Mouse (Mus musculus) embryonic facial prominence, embryonic 10.5 days (tissue): ENCODE measurements around the gene Cdk8. TPM values are rescaled to one million over a fixed set of nuclear protein-coding genes. Genes with fewer than 3 reads are reported as not detected.

Experiments
- DNase-seq: peaks from one replicate; pipeline ENCODE4 v3.0.0-alpha.2; 2017; ENCODE audit warnings: low spot score
- H3K27ac ChIP-seq: fragments of 300-500 bp; sonication (generic); replicated peaks from 2 replicates; pipeline ENCODE4 v1.5.1; 2016; ENCODE audit warnings: mild to moderate bottlenecking
- H3K27me3 ChIP-seq: fragments of 300-500 bp; sonication (generic); replicated peaks from 2 replicates; pipeline ENCODE4 v1.6.1; 2016; ENCODE audit warnings: low read depth, mild to moderate bottlenecking; ENCODE audit not compliant: poor library complexity, severe bottlenecking
- H3K36me3 ChIP-seq: fragments of 300-500 bp; sonication (generic); replicated peaks from 2 replicates; pipeline ENCODE4 v1.6.1; 2016; ENCODE audit warnings: mild to moderate bottlenecking, moderate library complexity
- H3K4me1 ChIP-seq: fragments of 300-500 bp; sonication (generic); 2 replicates; pipeline ENCODE4 v1.6.1; 2016
- H3K4me3 ChIP-seq: fragments of 300-500 bp; sonication (generic); 2 replicates; pipeline ENCODE4 v1.5.1; 2016; ENCODE audit warnings: mild to moderate bottlenecking, moderate library complexity
- H3K9me3 ChIP-seq: fragments of 300-500 bp; sonication (generic); 2 replicates; pipeline ENCODE4 v1.6.1; 2016; ENCODE audit warnings: mild to moderate bottlenecking
- WGBS: fragments of 180-500 bp; shearing (Covaris S2); methylation state at CpG from one replicate; pipeline ENCODE4 v1.1.7; 2016; 5-methylcytosine and 5-hydroxymethylcytosine counted together
- polyA plus RNA-seq: library from polyadenylated mRNA; unstranded; fragments of >200 nt; fragmentation: Nextera tagmentation; extraction: Ambion mirVana; gene quantifications from 2 replicates; pipeline ENCODE4 v1.2.1, GENCODE M21; 2016

Gene Cdk8
- polyA plus RNA-seq, 1 experiment from 2014 or later, result 26.6 TPM

DNA sequence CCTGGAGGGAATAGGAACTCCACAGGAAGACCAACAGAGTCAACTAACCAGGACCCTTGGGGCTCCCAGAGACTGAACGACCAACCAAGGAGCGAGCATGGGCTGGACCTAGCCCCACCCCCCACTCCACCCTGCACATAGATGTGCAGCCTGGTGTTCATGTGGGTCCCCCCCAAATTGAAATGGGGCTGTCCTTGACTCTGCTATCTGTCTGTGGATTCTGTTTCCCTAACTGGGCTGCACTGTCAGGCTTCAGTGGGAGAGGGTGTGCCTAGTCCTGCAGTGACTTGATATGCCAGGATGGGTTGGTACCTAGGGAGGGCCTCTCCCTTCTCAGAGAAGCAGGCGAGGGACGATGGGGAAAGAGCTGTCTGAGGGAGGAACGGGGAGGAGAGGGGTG is 85.3 kb downstream of the Cdk8 start:
- WGBS, result 92% methylated on average over 5 of the region's 5 CpGs
- DNase-seq, result no peak
- no peaks in the 10 kb centered on the region for H3K27me3 ChIP-seq
- peak overlapping the region; percentile 25; the same call in 1 of the 2 replicates for H3K27ac ChIP-seq
- peaks cover 42% of the 10 kb centered on the region for H3K4me1 ChIP-seq
- no peaks in the 10 kb centered on the region for H3K9me3 ChIP-seq
- no peaks in the 10 kb centered on the region for H3K36me3 ChIP-seq
- no peak overlapping the region for H3K4me3 ChIP-seq

DNA sequence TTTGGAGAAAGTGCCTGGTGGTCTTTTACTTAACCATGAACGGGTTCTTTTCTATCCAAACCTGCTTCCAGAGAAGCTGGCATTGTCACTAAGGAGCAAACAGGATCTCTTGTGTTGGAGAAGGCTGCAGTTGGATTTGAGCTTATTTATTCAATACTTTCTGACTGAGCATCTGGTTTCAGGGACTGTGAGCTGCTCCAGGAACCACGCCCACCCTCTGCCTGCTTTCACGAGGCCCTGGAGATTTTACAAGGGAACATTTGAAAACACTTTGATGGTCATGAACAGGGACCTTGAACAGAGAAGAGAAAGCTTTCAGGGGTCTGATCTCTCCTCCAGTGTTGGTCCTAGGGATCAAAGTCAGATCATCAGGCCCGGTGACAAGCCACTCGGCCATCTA is 87.0 kb downstream of the Cdk8 start:
- Histone ChIP-seq H3K27ac (no peak overlapping the region), H3K9me3 (no peaks in the 10 kb centered on the region), H3K4me3 (no peak overlapping the region), H3K27me3 (no peaks in the 10 kb centered on the region), H3K4me1 (peaks cover 39% of the 10 kb centered on the region), H3K36me3 (no peaks in the 10 kb centered on the region)
- 71% methylated on average over 5 of the region's 5 CpGs for WGBS
- no peak for DNase-seq

GRCm38 (mm10) chr5:146318461-146318860 is 87.4 kb downstream of the Cdk8 start:
- Histone ChIP-seq H3K4me1 (peaks cover 38% of the 10 kb centered on the region), H3K4me3 (no peak overlapping the region)
- 86% methylated on average over 8 of the region's 8 CpGs for WGBS

DNA sequence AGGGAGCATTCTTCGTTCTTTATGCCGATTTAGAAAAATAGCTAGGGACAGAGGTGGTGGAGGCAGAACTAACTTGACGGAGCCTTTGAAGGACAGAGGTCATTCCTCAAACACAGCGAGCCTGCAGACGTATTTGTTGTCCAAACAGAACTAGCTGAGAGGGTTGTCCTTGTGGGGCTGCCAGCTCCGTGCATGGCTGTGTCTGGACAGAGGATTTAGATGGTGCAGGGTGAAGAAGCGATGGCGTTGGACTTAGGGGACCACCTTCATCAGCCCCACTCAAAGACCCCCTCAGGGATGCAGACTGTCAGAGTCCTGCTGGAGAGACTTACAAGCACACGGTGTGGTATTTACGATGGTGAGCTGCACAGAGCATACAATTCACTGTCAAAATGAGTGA is 97.9 kb downstream of the Cdk8 start:
- no peaks in the 10 kb centered on the region for H3K36me3 ChIP-seq
- no peak for DNase-seq
- WGBS, result 78% methylated on average over 10 of the region's 10 CpGs
- no peaks in the 10 kb centered on the region for H3K27me3 ChIP-seq
- H3K4me1 ChIP-seq, result peaks cover 3% of the 10 kb centered on the region; the same call in 1 of the 2 replicates
- no peak overlapping the region for H3K4me3 ChIP-seq
- H3K27ac ChIP-seq, result no peak overlapping the region
- H3K9me3 ChIP-seq, result no peaks in the 10 kb centered on the region

More at GRCm38 (mm10) chr5:146318461-146318860, 87.4 kb downstream of the Cdk8 start:
- DNase-seq, result no peak
- Histone ChIP-seq H3K27ac (no peak overlapping the region), H3K27me3 (no peaks in the 10 kb centered on the region), H3K9me3 (no peaks in the 10 kb centered on the region), H3K36me3 (no peaks in the 10 kb centered on the region)

DNA sequence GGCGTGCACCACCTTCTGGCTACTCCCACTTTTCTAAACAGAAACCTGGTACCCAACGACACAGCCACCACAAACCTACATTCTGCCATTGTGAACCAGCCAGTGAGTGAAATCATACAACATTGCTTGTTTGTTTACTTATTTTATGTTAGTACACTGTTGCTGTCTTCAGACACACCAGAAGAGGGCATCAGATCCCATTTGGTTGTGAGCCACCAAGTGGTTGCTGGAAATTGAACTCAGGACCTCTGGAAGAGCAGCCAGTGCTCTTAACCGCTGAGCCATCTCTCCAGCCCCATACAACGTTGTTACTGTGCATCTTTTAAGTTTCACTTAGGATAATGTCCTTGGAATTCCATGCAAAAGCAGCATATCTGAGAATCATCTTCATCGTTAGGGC is 98.5 kb downstream of the Cdk8 start:
- Histone ChIP-seq H3K27me3 (no peaks in the 10 kb centered on the region), H3K4me3 (no peak overlapping the region), H3K27ac (no peak overlapping the region), H3K4me1 (peaks cover 3% of the 10 kb centered on the region; the same call in 1 of the 2 replicates), H3K9me3 (no peaks in the 10 kb centered on the region), H3K36me3 (no peaks in the 10 kb centered on the region)
- 87% methylated on average over 5 of the region's 5 CpGs for WGBS
- DNase-seq, result no peak

DNA sequence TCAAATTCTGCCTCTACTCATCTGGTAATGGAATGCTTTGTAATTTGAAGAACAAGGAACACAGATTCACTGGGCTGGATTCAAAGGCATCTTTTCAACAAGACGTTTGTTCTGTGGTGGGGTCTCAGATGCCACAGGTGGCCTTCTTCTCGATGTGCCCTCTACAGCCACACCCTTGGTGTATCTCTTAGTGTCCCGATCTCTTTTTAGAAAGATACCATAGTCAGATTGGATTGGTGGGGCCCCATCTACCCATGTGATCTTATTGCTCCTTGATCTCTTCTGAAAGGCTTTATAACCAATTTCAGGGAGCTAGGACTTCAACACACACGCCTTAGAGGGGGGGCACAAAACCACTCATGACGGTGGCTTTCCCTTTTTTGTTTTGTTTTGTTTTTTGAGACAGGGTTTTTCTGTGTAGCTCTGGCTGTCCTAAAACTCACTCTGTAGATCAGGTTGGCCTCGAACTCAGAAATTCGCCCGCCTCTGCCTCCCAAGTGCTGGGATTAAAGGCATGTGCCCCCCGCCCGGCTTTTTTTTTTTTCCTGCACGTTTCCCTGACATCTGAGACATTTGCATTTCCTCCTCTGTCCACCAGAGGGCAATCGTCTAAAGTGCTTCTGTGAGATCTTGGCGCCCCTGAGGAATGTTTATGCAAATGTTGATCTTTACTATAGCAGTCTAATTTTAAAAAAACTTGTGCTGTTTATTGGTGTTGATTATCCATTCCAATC is 99.2 kb downstream of the Cdk8 start:
- no peaks in the 10 kb centered on the region for H3K4me1 ChIP-seq
- no peak overlapping the region for H3K27ac ChIP-seq
- no peaks in the 10 kb centered on the region for H3K36me3 ChIP-seq
- peak; percentile 33 for DNase-seq
- H3K4me3 ChIP-seq, result no peak overlapping the region
- no peaks in the 10 kb centered on the region for H3K27me3 ChIP-seq
- no peaks in the 10 kb centered on the region for H3K9me3 ChIP-seq
- WGBS, result 45% methylated on average over 13 of the region's 13 CpGs

DNA sequence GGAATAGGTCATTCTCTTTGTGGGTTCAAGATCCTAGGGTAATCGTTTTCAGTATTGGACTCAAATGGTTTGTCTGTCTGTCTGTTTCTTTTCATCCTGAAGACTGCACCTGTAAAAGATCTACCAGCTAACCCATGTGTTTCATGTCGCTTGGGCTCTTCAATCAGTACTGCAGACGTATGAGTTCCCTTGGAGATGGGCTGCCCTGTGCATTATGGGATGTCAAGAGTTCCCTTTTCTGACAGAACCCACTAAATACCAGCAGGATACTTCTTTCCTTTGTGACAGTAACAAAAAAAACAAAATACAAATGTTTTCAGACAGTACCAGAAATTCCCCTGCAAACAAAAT is 99.7 kb downstream of the Cdk8 start:
- no peaks in the 10 kb centered on the region for H3K27me3 ChIP-seq
- no peaks in the 10 kb centered on the region for H3K9me3 ChIP-seq
- H3K4me1 ChIP-seq, result no peaks in the 10 kb centered on the region
- no peaks in the 10 kb centered on the region for H3K36me3 ChIP-seq
- DNase-seq, result no peak
- no peak overlapping the region for H3K27ac ChIP-seq
- 41% methylated on average over 3 of the region's 3 CpGs for WGBS
- no peak overlapping the region for H3K4me3 ChIP-seq

DNA sequence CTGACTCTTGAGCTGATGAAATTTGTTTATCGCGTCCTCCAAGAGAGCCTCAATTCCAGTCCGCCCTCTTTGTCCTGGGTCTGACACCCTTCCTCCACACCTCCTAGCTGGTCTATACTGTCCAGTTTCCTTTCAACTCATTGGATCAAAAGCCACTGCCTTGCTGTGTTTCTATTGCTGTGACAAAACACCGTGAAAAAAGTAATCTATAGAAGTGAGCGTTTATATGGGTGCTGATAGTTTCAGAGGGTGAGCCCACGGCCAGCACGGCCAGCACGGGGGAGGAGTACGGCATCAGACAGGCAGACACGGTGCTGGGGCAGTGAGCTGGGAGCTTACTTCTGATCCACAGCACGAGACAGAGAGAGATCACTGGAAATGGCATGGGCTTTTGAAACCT is 100.1 kb downstream of the Cdk8 start:
- Histone ChIP-seq H3K27ac (no peak overlapping the region), H3K9me3 (no peaks in the 10 kb centered on the region), H3K27me3 (no peaks in the 10 kb centered on the region), H3K4me3 (no peak overlapping the region), H3K4me1 (no peaks in the 10 kb centered on the region), H3K36me3 (no peaks in the 10 kb centered on the region)
- no peak for DNase-seq
- 86% methylated on average over 11 of the region's 11 CpGs for WGBS

- H3K27ac ChIP-seq, result no peak overlapping the region
- no peaks in the 10 kb centered on the region for H3K27me3 ChIP-seq
- H3K4me3 ChIP-seq, result no peak overlapping the region
- H3K36me3 ChIP-seq, result no peaks in the 10 kb centered on the region
- H3K4me1 ChIP-seq, result no peaks in the 10 kb centered on the region
- H3K9me3 ChIP-seq, result no peaks in the 10 kb centered on the region
- 75% methylated on average over 7 of the region's 7 CpGs for WGBS
- no peak for DNase-seq
These were observed 101.5 kb downstream of the Cdk8 start for GRCm38 (mm10) chr5:146332541-146332940.

GRCm38 (mm10) chr5:146334410-146334809 is 103.4 kb downstream of the Cdk8 start:
- H3K27ac ChIP-seq, result no peak overlapping the region
- DNase-seq, result no peak
- WGBS, result 70% methylated on average over 1 of the region's 1 CpGs

DNA sequence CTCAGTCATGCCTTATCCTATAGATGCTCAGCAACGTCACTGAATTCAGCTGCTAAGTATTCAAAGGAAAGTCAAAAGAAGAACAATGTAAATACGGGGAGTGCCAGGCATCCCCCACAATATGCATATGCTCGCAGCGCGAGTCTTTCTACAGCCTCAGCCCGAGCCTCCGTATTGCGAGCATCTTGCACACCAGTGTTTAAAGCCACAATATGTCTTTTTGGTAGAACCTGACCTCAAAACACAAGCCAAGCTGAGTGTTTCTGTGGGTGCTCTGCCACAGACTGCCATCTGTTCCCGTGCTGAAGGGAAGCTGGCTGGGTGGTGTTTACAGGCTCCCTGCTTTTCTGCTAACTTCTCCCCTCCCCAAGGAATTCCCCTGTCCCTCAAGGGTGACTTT is 107.0 kb downstream of the Cdk8 start:
- Histone ChIP-seq H3K4me3 (no peak overlapping the region), H3K36me3 (no peaks in the 10 kb centered on the region), H3K4me1 (no peaks in the 10 kb centered on the region), H3K9me3 (no peaks in the 10 kb centered on the region), H3K27me3 (no peaks in the 10 kb centered on the region), H3K27ac (no peak overlapping the region)
- no peak for DNase-seq
- WGBS, result 62% methylated on average over 9 of the region's 9 CpGs

More at GRCm38 (mm10) chr5:146334410-146334809, 103.4 kb downstream of the Cdk8 start:
- Histone ChIP-seq H3K4me1 (no peaks in the 10 kb centered on the region), H3K4me3 (no peak overlapping the region), H3K27me3 (no peaks in the 10 kb centered on the region), H3K9me3 (no peaks in the 10 kb centered on the region), H3K36me3 (no peaks in the 10 kb centered on the region)

DNA sequence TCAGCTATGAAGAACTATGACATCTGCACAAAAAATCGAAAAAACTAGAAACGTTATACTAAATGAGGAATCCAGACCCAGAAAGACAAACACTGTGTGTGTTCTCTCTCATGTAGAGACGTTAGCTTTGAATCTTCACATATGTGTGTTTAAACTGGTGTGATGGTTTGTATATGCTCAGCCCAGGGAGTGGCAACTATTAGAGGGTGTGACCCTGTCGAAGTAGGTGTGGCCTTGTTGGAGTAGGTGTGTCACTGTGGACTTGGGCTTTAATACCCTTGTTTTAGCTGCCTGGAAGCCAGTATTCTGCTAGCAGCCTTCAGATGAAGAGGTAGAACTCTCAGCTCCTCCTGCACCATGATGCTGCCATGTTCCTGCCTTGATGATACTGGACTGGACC is 109.0 kb downstream of the Cdk8 start:
- Histone ChIP-seq H3K27me3 (no peaks in the 10 kb centered on the region), H3K9me3 (no peaks in the 10 kb centered on the region), H3K27ac (no peak overlapping the region), H3K4me1 (no peaks in the 10 kb centered on the region), H3K4me3 (no peak overlapping the region), H3K36me3 (no peaks in the 10 kb centered on the region)
- 88% methylated on average over 4 of the region's 4 CpGs for WGBS
- no peak for DNase-seq

DNA sequence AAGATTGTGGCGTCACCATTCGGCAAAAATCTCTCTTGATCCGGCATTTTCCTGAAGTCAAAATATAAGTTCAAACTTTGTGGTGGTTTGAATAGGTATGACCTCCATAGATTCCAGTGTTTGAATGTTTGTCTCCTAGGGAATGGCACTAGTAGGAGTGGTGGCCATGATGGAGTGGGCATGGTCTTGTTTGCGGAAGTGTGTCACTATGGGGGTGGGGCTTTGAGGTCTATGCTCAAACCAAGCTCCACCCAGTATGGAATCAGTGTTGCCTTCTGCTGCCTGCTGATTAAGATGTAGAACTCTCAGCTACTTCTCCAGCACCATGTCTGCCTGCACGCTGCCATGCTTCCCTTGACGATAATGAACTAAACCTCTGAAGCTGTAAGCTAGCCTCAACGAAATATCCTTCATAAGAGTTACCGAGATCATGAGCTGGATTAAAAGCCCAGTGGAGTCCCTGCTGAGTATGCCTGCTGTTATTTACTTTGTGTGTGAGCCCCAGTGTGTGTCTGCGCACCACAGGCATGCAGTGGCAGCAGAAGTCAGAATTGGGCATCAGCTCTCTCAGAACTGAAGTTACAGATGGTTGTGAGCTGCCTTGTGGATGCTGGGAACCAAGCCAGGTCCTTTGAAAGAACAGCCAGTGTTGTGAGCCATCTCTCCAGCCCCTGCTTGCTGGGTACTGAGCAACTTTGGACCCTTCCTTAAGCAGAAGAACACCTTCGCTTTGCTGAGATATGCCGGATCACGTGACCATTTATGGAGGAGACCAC is 114.1 kb downstream of the Cdk8 start:
- no peaks in the 10 kb centered on the region for H3K9me3 ChIP-seq
- 91% methylated on average over 12 of the region's 12 CpGs for WGBS
- H3K4me1 ChIP-seq, result no peaks in the 10 kb centered on the region
- no peak overlapping the region for H3K4me3 ChIP-seq
- DNase-seq, result no peak
- H3K27me3 ChIP-seq, result no peaks in the 10 kb centered on the region
- H3K36me3 ChIP-seq, result no peaks in the 10 kb centered on the region
- H3K27ac ChIP-seq, result no peak overlapping the region
